Mouse (Mus musculus): ENCODE measurements at regions not wholly inside any gene's neighbourhood (a gene's known extent, or its start where the extent isn't known, plus 50 kb on each side); places are given as distances from the start of the nearest gene placed in this dataset.

GRCm38 (mm10) chr9:32030203-32030602 lies 85.7 kb upstream of the Arhgap32 start:
- DNase-seq (ENCODE audit: low spot score) (no peak), ATAC-seq (no peak)
- no peaks in the 10 kb centered on the region for H3K27me3 ChIP-seq (ENCODE audit: insufficient read depth, low read length)
- H3K4me2 ChIP-seq (ENCODE audit: low read depth, low read length) = no peak overlapping the region
- no peak overlapping the region for H3K4me3 ChIP-seq (ENCODE audit: low read length)
- 82% methylated on average over 7 of the region's 7 CpGs for WGBS
- no peak overlapping the region for H3K9ac ChIP-seq (replicated peaks; ENCODE audit: low read length)
- H3K27ac ChIP-seq = no peak overlapping the region
- H3K4me1 ChIP-seq (ENCODE audit: insufficient read depth, low read length) = peaks cover 13% of the 10 kb centered on the region
- H3K9me3 ChIP-seq (ENCODE audit: low read length) = no peaks in the 10 kb centered on the region
- no peak for TF ChIP-seq CTCF (IDR thresholded peaks at IDR 0.05; ENCODE audit: low read depth)
- H3K36me3 ChIP-seq (ENCODE audit: insufficient read depth, low read length) = no peaks in the 10 kb centered on the region

DNA sequence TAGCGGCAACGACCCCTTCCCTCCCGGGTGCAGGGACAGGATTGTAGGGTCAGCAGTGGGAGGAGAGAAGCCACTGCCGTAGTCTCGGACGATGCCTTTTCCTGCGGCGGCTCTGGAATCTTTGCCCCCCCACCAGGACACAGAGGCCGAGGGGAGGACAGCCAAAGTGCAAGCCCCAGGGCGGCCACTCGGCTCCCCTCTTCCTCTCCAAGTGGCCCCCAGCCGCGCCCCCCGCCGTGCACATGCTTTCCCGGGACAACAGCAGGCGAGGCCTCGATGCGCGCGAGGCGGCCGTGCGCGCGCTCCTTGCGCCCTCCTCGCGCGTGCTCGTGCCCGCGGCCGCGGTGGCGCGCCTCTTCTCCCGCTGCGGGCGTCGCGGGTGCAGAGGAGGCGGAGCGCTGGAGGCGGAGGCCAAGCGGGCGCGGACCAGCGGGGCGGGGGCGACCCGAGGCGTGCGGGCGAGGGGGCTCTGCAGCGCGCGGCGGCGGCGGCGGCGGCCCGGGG lies 83.9 kb upstream of the Arhgap32 start:
- WGBS = 1% methylated on average over 31 of the region's 64 CpGs
- H3K4me3 ChIP-seq (ENCODE audit: low read length) = peak overlapping the region; percentile 92

DNA sequence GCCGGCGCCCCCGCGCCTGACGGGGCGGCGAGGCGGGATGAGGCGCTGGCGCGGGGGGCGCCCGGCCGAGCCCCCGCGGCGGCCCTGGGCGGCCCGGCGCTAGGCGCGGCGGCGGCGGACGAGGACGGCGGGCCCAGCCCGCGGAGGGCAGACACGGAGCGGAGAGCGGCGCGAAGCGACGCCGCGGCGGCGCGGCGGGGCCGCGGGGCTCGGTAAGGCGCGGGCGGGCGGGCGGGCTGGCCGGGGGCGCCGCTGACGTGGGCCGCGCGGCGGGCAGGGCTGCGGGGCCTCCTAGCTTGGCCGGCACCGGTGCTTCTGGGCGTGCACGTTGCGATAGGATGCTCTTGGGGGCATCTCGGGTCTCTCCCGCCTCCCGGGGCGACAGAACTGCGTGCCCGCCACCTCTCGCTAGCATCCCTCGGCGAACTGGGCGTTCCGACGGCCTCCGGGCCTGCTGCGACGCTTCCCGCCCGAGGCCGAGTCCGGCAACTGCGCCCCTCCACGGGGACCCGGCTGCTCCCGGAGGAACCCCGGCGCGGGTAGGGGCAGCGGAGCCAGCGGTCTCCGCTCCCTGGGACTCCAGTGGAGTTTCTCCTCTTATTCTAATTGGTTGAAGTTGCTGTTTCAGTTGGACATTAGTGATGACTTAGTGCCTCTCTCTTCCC lies 83.3 kb upstream of the Arhgap32 start:
- Histone ChIP-seq H3K4me1 (ENCODE audit: insufficient read depth, low read length) (peaks cover 13% of the 10 kb centered on the region), H3K27me3 (ENCODE audit: insufficient read depth, low read length) (no peaks in the 10 kb centered on the region), H3K27ac (peak overlapping the region; percentile 93), H3K4me2 (ENCODE audit: low read depth, low read length) (peak overlapping the region; percentile 71), H3K36me3 (ENCODE audit: insufficient read depth, low read length) (no peaks in the 10 kb centered on the region), H3K9me3 (ENCODE audit: low read length) (no peaks in the 10 kb centered on the region), H3K9ac (replicated peaks; ENCODE audit: low read length) (peak overlapping the region; percentile 91), H3K4me3 (ENCODE audit: low read length) (peak overlapping the region; percentile 92)
- 2% methylated on average over 46 of the region's 94 CpGs for WGBS
- ATAC-seq (peak; percentile 72), DNase-seq (ENCODE audit: low spot score) (peak; percentile 48)
- TF ChIP-seq CTCF (IDR thresholded peaks at IDR 0.05; ENCODE audit: low read depth) = no peak

More for the DNA sequence above, 83.9 kb upstream of the Arhgap32 start:
- no peak for TF ChIP-seq CTCF (IDR thresholded peaks at IDR 0.05; ENCODE audit: low read depth)
- ATAC-seq (peak; percentile 91), DNase-seq (ENCODE audit: low spot score) (peak; percentile 95)
- Histone ChIP-seq H3K4me1 (ENCODE audit: insufficient read depth, low read length) (peaks cover 13% of the 10 kb centered on the region), H3K36me3 (ENCODE audit: insufficient read depth, low read length) (no peaks in the 10 kb centered on the region), H3K4me2 (ENCODE audit: low read depth, low read length) (peak overlapping the region; percentile 71), H3K9me3 (ENCODE audit: low read length) (no peaks in the 10 kb centered on the region), H3K27me3 (ENCODE audit: insufficient read depth, low read length) (no peaks in the 10 kb centered on the region), H3K27ac (peak overlapping the region; percentile 93), H3K9ac (replicated peaks; ENCODE audit: low read length) (peak overlapping the region; percentile 91)

DNA sequence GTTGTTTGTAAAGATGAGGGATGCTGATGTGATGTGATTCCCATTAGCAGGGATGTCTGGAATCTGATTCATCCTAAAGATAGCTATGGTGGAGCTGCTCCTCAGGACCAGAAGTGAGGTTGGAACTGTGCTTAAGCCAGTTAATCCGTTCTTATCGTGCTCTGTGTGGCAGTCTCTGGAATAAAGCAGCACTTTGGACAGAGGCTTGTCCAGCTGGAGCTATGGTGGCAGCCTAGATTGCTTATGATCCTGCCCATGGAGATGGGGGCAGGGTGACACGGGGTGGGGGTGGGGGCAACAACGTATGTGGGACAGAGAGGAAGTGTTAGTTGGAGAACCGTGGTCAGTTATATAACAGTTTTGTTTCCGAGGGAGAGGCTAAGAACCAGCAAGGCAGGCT lies 82.0 kb upstream of the Arhgap32 start:
- Histone ChIP-seq H3K27me3 (ENCODE audit: insufficient read depth, low read length) (no peaks in the 10 kb centered on the region), H3K4me3 (ENCODE audit: low read length) (peak overlapping the region; percentile 92), H3K9ac (replicated peaks; ENCODE audit: low read length) (no peak overlapping the region), H3K4me2 (ENCODE audit: low read depth, low read length) (peak overlapping the region; percentile 71), H3K9me3 (ENCODE audit: low read length) (no peaks in the 10 kb centered on the region), H3K36me3 (ENCODE audit: insufficient read depth, low read length) (no peaks in the 10 kb centered on the region), H3K4me1 (ENCODE audit: insufficient read depth, low read length) (peaks cover 13% of the 10 kb centered on the region), H3K27ac (no peak overlapping the region)
- DNase-seq (ENCODE audit: low spot score) (no peak), ATAC-seq (no peak)
- WGBS = 12% methylated on average over 6 of the region's 6 CpGs
- no peak for TF ChIP-seq CTCF (IDR thresholded peaks at IDR 0.05; ENCODE audit: low read depth)

DNA sequence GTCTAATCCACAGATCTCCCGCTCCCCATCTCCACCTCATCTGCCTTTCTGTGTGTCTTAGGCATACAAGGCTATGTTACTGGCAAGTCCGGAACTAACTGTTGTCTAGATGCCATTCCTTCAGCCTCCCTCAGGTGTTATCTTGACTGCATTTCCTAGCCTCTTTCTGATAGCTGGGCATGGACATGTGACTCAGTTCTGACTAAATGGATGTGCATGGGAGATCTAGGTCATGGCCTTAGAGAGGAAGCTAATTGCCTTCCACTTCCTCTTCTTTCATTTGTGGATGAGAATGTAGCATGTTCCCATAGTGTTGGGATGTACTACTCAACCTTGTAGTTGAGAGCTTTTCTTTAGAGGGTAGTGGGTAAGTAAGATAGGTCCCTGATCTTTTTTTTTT lies 75.9 kb upstream of the Arhgap32 start:
- TF ChIP-seq CTCF (IDR thresholded peaks at IDR 0.05; ENCODE audit: low read depth) = no peak
- no peak overlapping the region for H3K4me2 ChIP-seq (ENCODE audit: low read depth, low read length)
- no peaks in the 10 kb centered on the region for H3K27me3 ChIP-seq (ENCODE audit: insufficient read depth, low read length)
- WGBS = 98% methylated on average over 2 of the region's 2 CpGs
- DNase-seq (ENCODE audit: low spot score) (no peak), ATAC-seq (no peak)
- H3K36me3 ChIP-seq (ENCODE audit: insufficient read depth, low read length) = no peaks in the 10 kb centered on the region
- no peaks in the 10 kb centered on the region for H3K9me3 ChIP-seq (ENCODE audit: low read length)
- no peak overlapping the region for H3K27ac ChIP-seq
- H3K9ac ChIP-seq (replicated peaks; ENCODE audit: low read length) = no peak overlapping the region
- H3K4me1 ChIP-seq (ENCODE audit: insufficient read depth, low read length) = 0 out of 2 replicates have a peak, but pooled peaks cover under 1% of the 10 kb centered on the region
- H3K4me3 ChIP-seq (ENCODE audit: low read length) = no peak overlapping the region

GRCm38 (mm10) chr9:32043344-32043743 lies 72.6 kb upstream of the Arhgap32 start:
- WGBS = 59% methylated on average over 1 of the region's 1 CpGs
- DNase-seq (ENCODE audit: low spot score) = no peak
- H3K4me1 ChIP-seq (ENCODE audit: insufficient read depth, low read length) = no peaks in the 10 kb centered on the region
- H3K9me3 ChIP-seq (ENCODE audit: low read length) = no peaks in the 10 kb centered on the region
- no peaks in the 10 kb centered on the region for H3K27me3 ChIP-seq (ENCODE audit: insufficient read depth, low read length)
- no peak overlapping the region for H3K4me3 ChIP-seq (ENCODE audit: low read length)
- ATAC-seq = no peak
- no peaks in the 10 kb centered on the region for H3K36me3 ChIP-seq (ENCODE audit: insufficient read depth, low read length)
- no peak overlapping the region for H3K4me2 ChIP-seq (ENCODE audit: low read depth, low read length)
- no peak overlapping the region for H3K9ac ChIP-seq (replicated peaks; ENCODE audit: low read length)
- TF ChIP-seq CTCF (IDR thresholded peaks at IDR 0.05; ENCODE audit: low read depth) = no peak
- no peak overlapping the region for H3K27ac ChIP-seq

DNA sequence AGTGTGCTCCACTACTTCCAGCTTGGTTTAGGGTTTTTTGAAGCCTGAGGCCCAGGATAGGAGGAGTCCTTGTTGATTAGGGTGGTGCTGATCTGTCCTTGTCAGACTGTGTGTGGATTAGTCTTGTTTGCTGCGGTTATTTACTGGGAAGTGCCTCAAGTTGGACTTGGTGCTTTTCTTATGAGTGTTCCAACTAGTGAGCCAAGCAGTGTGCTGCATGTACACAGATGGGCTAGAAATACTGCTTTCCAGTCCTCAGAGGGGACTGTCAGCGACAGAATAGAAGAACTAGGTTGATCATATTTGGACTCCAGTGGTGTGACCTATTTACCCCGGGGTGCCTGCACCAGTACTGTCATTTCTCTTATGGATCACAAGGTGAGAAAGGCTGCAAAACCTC lies 69.1 kb upstream of the Arhgap32 start:
- H3K27me3 ChIP-seq (ENCODE audit: insufficient read depth, low read length) = no peaks in the 10 kb centered on the region
- H3K27ac ChIP-seq = 0 out of 2 replicates have a peak overlapping the region, but pooled peaks have one; percentile 15
- DNase-seq (ENCODE audit: low spot score) = no peak
- H3K9me3 ChIP-seq (ENCODE audit: low read length) = no peaks in the 10 kb centered on the region
- H3K4me3 ChIP-seq (ENCODE audit: low read length) = no peak overlapping the region
- WGBS = 84% methylated on average over 3 of the region's 3 CpGs
- H3K36me3 ChIP-seq (ENCODE audit: insufficient read depth, low read length) = no peaks in the 10 kb centered on the region
- no peak overlapping the region for H3K4me2 ChIP-seq (ENCODE audit: low read depth, low read length)
- ATAC-seq = no peak
- H3K4me1 ChIP-seq (ENCODE audit: insufficient read depth, low read length) = no peaks in the 10 kb centered on the region
- H3K9ac ChIP-seq (replicated peaks; ENCODE audit: low read length) = no peak overlapping the region
- TF ChIP-seq CTCF (IDR thresholded peaks at IDR 0.05; ENCODE audit: low read depth) = no peak
